Mouse (Mus musculus) urinary bladder, postnatal 14 days (tissue): ENCODE measurements around the gene Cd47.
"Not testable (repeated sequence)": the region's sequence is repeated elsewhere in the genome, so short reads cannot be mapped to it uniquely, and the experiment has no call there.

Experiments
- DNase-seq: peaks from one replicate; pipeline ENCODE4 v3.0.0; 2021; ENCODE audit warnings: low spot score

The Cd47 gene

GRCm38 (mm10) chr16:49787714-49788113, 12.6 kb upstream of the Cd47 start:
- no peak for DNase-seq

DNA sequence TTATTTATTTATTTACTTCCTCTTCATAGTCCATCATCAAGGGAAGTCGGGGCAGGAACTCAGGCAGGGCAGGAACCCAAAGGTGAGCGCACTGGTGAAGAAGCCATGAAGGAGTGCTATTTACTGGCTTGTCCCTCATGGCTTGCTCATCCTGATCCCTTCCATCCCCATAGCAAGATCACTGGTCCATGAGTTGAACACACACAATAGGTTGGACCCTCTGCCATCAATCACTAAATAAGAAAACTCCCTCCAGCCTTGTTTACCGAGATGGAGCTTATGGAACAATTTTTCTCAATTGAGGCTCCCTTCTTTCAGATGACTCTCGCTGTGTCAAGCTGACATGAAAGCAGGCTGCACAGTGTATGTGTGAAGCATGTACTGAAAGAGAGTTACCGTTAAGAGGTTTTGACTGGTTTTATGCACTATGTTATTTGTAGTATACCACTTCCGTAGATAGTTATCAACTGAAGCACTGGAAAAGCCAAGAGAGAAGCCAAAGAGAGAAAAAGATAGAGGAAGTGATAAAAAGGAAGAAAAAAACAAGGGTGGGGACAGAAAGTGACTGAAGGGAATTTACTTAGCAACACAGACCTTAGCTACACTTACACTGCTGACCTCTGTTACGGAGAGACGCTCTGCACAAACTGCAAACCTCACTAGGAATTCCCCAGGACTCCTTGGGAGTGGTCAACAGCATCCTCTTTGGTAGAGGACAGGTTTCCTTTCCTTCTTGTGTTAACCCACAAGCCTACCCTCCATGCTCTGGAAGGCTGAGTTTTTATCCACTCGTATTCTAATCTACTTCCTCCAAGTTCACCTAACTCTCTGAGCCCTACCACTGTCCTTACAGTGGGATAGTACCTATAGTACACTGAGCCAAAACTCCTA, 9.5 kb upstream of the Cd47 start:
- DNase-seq: no peak

GRCm38 (mm10) chr16:49792446-49792878, 7.9 kb upstream of the Cd47 start:
- DNase-seq: no peak

- no peak for DNase-seq
Measured at GRCm38 (mm10) chr16:49793596-49793995, 6.7 kb upstream of the Cd47 start.

GRCm38 (mm10) chr16:49796271-49796670, 4.1 kb upstream of the Cd47 start:
- no peak for DNase-seq

GRCm38 (mm10) chr16:49796954-49797353, 3.4 kb upstream of the Cd47 start:
- DNase-seq: no peak

DNA sequence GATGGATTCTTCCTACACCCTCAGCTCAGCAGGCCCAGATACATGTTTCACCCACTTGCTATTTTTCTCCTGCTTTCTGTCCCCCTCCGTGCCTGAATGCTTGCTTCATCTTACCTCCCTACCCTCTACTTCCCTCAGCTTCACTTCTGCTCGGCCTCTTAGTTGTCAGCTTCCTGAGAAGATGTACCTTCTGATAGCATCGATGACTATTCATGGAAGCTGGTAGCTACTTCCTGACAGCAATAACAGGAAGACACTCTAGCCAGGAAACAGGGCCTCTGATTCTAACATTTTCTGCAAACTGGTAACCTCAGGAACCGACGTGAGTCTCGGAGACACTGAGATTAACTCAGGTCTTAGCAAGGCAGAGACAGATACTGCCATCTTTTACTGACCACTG, 1.5 kb upstream of the Cd47 start:
- no peak for DNase-seq

DNA sequence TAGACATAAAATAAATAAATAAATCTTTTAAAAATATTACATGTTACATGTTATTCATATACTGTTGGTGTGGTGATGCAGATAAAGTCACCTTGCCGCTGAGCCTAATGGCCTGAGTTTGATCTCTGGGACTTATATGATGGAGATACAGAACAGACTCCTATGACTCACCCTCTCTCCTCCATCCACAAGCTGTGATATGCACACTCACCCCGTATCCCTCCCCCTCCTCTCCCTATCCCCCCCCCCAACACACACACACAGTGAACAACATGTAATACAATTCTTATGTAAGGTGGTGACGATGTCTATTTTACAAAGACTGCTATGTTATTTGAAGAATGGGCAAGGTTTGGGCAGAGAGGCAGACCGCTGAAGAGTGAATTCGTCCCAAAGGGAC, 663 bp downstream of the Cd47 start:
- no peak for DNase-seq

GRCm38 (mm10) chr16:49801399-49801798, 1.1 kb downstream of the Cd47 start:
- DNase-seq: no peak

DNA sequence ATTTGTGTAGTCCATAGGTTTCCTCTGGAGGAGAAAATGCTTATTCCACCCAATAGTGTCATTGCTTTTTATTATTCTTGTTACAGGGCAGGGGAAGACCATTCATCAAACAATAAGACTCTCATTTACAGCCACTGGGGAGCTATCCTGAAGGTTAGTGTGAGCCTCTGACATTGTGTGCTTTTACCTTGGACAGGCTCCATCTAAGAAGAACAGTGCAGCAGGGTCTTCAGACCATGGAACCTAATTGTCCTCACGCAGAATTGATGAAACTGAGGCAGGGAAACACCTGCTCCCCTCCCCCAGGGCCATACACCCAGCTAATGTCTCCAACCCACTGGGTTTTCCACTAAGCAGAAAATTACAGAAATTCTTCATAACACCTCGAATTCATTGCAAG, 2.7 kb downstream of the Cd47 start:
- DNase-seq: no peak

GRCm38 (mm10) chr16:49803932-49804461, 3.7 kb downstream of the Cd47 start:
- no peak for DNase-seq

DNA sequence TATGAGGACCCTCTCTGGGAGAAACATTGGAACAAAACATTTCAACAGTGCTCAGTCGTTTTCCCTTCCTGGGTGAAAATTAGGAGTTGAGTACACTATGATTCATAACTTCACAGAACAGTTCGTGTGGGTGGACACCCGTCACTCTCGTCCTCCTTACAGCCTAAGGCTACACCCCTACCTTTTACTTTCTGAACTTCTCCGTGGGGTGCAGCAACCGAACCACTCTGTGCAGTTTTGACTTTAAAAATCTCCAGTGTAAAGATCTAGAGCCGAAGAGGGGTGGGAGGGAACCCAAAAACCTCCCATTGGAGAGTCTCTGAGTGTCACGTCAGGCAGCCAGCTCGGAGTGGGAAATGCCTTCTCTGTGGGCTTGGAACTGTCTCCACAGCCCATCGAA, 6.6 kb downstream of the Cd47 start:
- DNase-seq: no peak

- no peak for DNase-seq
Measured at GRCm38 (mm10) chr16:49807419-49807841, 7.1 kb downstream of the Cd47 start.

DNA sequence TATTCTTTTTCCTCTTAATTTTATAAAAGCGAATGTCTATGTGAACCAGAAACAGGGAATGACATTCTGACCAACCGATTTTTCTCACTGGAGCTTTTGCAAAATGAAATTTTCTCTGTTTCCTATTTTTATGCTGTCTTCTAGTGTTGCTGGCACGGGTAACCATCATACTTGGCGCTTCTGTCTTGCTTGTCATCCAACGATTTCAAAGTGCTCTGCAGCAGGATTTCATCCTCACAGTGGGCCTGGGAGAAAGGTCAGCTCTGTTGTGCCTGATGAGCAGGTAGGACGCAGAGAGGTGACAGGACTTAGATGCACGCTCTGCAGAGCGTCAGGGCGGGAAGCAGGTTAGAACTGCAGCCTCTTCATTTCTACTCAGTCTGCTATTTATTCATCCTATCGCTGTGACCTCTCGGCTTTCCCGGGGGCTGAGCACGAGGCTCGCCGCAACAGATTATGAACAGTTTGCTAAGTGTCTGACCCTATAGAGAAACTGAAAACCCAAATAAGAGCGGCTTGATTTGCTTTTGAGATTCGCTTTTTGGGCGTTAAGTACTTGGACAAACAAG, 7.6 kb downstream of the Cd47 start:
- DNase-seq: no peak

- DNase-seq: no peak
Measured at GRCm38 (mm10) chr16:49811897-49812296, 11.6 kb downstream of the Cd47 start.

DNA sequence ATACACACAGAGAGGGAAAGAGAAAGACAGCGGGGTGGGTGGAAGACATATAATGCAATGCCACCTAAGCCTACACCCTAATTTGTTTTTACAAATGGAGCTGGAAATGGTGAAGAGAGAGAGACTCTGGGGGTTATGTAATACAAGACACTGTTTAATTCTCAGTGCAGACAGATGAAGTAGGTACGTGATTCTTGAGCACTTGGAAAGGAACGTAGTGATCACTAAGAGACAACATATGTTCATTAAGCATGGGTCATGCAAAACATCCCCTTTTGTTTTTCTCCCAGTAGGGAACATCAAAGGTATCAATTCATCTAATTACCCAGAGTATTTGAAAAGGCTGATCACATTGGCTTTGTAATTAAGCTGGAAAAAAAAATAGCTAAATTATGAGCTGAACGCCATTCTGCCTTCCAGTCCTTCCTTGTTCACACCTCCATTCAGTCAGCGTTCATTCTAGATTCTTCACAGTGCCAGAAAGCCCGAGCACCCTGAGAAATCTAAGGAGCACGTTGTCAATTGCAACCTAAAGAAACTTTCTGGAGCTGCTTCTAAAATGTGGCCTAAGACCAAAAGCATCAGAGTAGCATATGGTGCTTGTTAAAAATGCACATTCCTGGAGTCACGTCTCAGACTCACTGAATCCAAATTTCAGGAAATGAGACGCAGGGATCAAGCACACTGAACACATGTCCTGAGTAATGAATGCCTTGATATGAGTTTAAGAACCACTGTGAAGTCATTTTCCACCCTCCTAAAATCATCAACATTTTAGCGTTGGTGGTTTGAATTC, 12.7 kb downstream of the Cd47 start:
- no peak for DNase-seq

GRCm38 (mm10) chr16:49814419-49814818, 14.1 kb downstream of the Cd47 start:
- no peak for DNase-seq

DNA sequence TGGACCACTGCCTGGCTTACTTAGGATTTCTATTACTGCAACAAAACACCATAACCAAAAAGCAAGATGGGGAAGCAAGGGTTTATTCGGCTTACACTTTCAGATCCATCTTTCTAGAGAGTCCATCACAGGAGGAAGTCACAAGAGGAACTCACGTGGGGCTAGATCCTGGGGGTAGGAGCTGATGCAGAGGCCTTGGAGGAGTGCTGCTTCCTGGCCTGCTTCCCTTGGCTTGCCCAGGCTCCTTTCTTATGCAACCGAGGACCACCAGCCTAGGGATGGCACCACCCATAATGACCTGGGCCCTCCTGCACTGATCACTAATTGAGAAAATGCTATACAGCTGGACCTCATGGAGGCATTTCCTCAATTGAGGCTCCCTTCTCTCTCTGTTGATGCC, 16.6 kb downstream of the Cd47 start:
- no peak for DNase-seq

DNA sequence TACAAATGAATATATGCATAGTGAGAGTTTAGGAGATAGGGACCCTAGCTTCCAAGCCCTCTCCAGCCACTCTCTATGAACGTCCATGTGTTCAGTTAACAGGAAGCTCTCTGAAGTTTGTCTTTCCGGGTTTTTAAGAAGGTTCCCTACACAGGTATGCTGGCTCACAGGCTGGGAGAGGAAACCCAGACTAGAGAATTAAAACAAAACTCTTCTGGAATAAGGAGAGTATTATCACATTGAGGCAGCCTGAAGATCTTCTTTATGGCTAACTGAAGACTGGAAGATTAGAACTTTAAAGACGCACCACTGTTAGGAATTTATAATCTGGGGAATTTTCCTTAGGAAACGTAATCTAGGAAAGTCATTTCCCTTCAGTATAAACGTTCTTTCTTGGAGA, 17.8 kb downstream of the Cd47 start:
- DNase-seq: no peak

- no peak for DNase-seq
Measured at GRCm38 (mm10) chr16:49818627-49819026, 18.3 kb downstream of the Cd47 start.

DNA sequence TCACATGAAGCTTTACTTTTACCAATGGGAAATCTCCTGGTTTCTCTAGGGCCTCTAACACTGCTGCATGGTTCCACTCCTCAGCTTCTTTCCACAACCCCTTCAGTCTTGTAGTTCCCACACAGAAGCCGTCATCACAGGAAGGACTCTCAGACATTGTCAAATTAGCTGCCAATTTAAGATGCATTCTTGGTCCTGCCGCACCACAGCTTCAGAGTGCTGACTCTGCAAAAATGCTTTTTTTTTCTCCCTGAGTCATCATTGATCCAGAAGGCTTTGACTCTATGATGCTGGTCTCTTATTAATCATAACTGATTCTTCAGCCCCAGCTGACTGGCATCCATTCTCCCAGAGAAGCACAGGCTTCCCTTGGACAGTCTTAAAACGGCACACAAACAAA, 19.2 kb downstream of the Cd47 start:
- DNase-seq: no peak

- DNase-seq: not testable (repeated sequence)
Measured at GRCm38 (mm10) chr16:49830911-49831310, 30.6 kb downstream of the Cd47 start.

- DNase-seq: no peak
Measured at GRCm38 (mm10) chr16:49832339-49832738, 32.0 kb downstream of the Cd47 start.
